Mouse (Mus musculus): ENCODE measurements at regions not wholly inside any gene's neighbourhood (a gene's known extent, or its start where the extent isn't known, plus 50 kb on each side); places are given as distances from the start of the nearest gene placed in this dataset.
A peak's percentile ranks its signal among the peaks of the same experiment; 100 is the strongest.

GRCm38 (mm10) chr12:94060336-94060735, 1631.7 kb upstream of the Flrt2 start:
- Histone ChIP-seq H3ac (ENCODE audit: control insufficient read depth, insufficient read length) (no peak overlapping the region), H3K36me3 (ENCODE audit: control insufficient read depth, insufficient read depth) (no peaks in the 10 kb centered on the region), H3K4me3 (no peak overlapping the region), H3K79me2 (ENCODE audit: control insufficient read depth, insufficient read depth) (no peaks in the 10 kb centered on the region), H3K27me3 (ENCODE audit: control insufficient read depth, insufficient read depth, insufficient read length) (no peaks in the 10 kb centered on the region), H3K4me2 (ENCODE audit: low read depth) (no peak overlapping the region)
- TF ChIP-seq SRF (IDR thresholded peaks at IDR 0.05; ENCODE audit: control insufficient read depth, insufficient read length, low read depth) (no peak), POLR2AphosphoS2 (IDR thresholded peaks at IDR 0.05; ENCODE audit: insufficient read length, low read depth) (no peak), TCF12 (IDR thresholded peaks at IDR 0.05; ENCODE audit: insufficient read depth, poor library complexity, severe bottlenecking) (no peak), POLR2A (IDR thresholded peaks at IDR 0.05; ENCODE audit: insufficient read length, low read depth) (no peak), MYOD1 (IDR thresholded peaks at IDR 0.05; ENCODE audit: control insufficient read depth in 1 of 3, insufficient read length in 2 of 3, low read depth in 2 of 3) (no peak), CEBPB (IDR thresholded peaks at IDR 0.05; ENCODE audit: insufficient read depth, poor library complexity, severe bottlenecking) (no peak), TCF3 (IDR thresholded peaks at IDR 0.05; ENCODE audit: insufficient read length, low read depth) (no peak), USF1 (IDR thresholded peaks at IDR 0.05; ENCODE audit: low read depth) (no peak), REST (IDR thresholded peaks at IDR 0.05; ENCODE audit: insufficient read depth, insufficient read length) (no peak), MAX (IDR thresholded peaks at IDR 0.05; ENCODE audit: low read depth) (no peak), MYOG (IDR thresholded peaks at IDR 0.05; ENCODE audit: control insufficient read depth in 1 of 3, insufficient read depth in 1 of 3, insufficient read length in 2 of 3, low read depth in 2 of 3) (no peak), E2F4 (IDR thresholded peaks at IDR 0.05; ENCODE audit: insufficient read depth) (no peak)

- no peak overlapping the region for H3K4me3 ChIP-seq
These were observed 1625.4 kb upstream of the Flrt2 start for GRCm38 (mm10) chr12:94066444-94067152.

GRCm38 (mm10) chr12:94070940-94071505, 1621.0 kb upstream of the Flrt2 start:
- no peak overlapping the region for H3ac ChIP-seq (ENCODE audit: control insufficient read depth, insufficient read length)
- no peaks in the 10 kb centered on the region for H3K36me3 ChIP-seq (ENCODE audit: control insufficient read depth, insufficient read depth)
- H3K4me3 ChIP-seq: no peak overlapping the region
- no peaks in the 10 kb centered on the region for H3K79me2 ChIP-seq (ENCODE audit: control insufficient read depth, insufficient read depth)
- peak overlapping the region; percentile 49 for H3K4me2 ChIP-seq (ENCODE audit: low read depth)
- no peaks in the 10 kb centered on the region for H3K27me3 ChIP-seq (ENCODE audit: control insufficient read depth, insufficient read depth, insufficient read length)
- TF ChIP-seq POLR2AphosphoS2 (IDR thresholded peaks at IDR 0.05; ENCODE audit: insufficient read length, low read depth) (no peak), MYOG (IDR thresholded peaks at IDR 0.05; ENCODE audit: control insufficient read depth in 1 of 3, insufficient read depth in 1 of 3, insufficient read length in 2 of 3, low read depth in 2 of 3) (peak in 2 of 3 experiments; percentile 18 to 87), TCF3 (IDR thresholded peaks at IDR 0.05; ENCODE audit: insufficient read length, low read depth) (peak; percentile 8), E2F4 (IDR thresholded peaks at IDR 0.05; ENCODE audit: insufficient read depth) (no peak), SRF (IDR thresholded peaks at IDR 0.05; ENCODE audit: control insufficient read depth, insufficient read length, low read depth) (no peak), MYOD1 (IDR thresholded peaks at IDR 0.05; ENCODE audit: control insufficient read depth in 1 of 3, insufficient read length in 2 of 3, low read depth in 2 of 3) (peak; percentile 39 to 72 (median 55)), TCF12 (IDR thresholded peaks at IDR 0.05; ENCODE audit: insufficient read depth, poor library complexity, severe bottlenecking) (peak; percentile 92)

More at GRCm38 (mm10) chr12:94066444-94067152, 1625.4 kb upstream of the Flrt2 start:
- no peaks in the 10 kb centered on the region for H3K36me3 ChIP-seq (ENCODE audit: control insufficient read depth, insufficient read depth)
- H3K79me2 ChIP-seq (ENCODE audit: control insufficient read depth, insufficient read depth): no peaks in the 10 kb centered on the region
- no peaks in the 10 kb centered on the region for H3K27me3 ChIP-seq (ENCODE audit: control insufficient read depth, insufficient read depth, insufficient read length)
- H3K4me2 ChIP-seq (ENCODE audit: low read depth): no peak overlapping the region
- TF ChIP-seq MAX (IDR thresholded peaks at IDR 0.05; ENCODE audit: low read depth) (no peak), TCF3 (IDR thresholded peaks at IDR 0.05; ENCODE audit: insufficient read length, low read depth) (no peak), TCF12 (IDR thresholded peaks at IDR 0.05; ENCODE audit: insufficient read depth, poor library complexity, severe bottlenecking) (no peak), POLR2A (IDR thresholded peaks at IDR 0.05; ENCODE audit: insufficient read length, low read depth) (no peak), POLR2AphosphoS2 (IDR thresholded peaks at IDR 0.05; ENCODE audit: insufficient read length, low read depth) (no peak), MYOD1 (IDR thresholded peaks at IDR 0.05; ENCODE audit: control insufficient read depth in 1 of 3, insufficient read length in 2 of 3, low read depth in 2 of 3) (no peak)
- no peak overlapping the region for H3ac ChIP-seq (ENCODE audit: control insufficient read depth, insufficient read length)

- Histone ChIP-seq H3K36me3 (ENCODE audit: control insufficient read depth, insufficient read depth) (no peaks in the 10 kb centered on the region), H3K4me2 (ENCODE audit: low read depth) (no peak overlapping the region), H3K79me2 (ENCODE audit: control insufficient read depth, insufficient read depth) (no peaks in the 10 kb centered on the region), H3ac (ENCODE audit: control insufficient read depth, insufficient read length) (no peak overlapping the region), H3K27me3 (ENCODE audit: control insufficient read depth, insufficient read depth, insufficient read length) (no peaks in the 10 kb centered on the region), H3K4me3 (no peak overlapping the region)
- TF ChIP-seq POLR2AphosphoS2 (IDR thresholded peaks at IDR 0.05; ENCODE audit: insufficient read length, low read depth): no peak
- no peak for TF ChIP-seq TCF3 (IDR thresholded peaks at IDR 0.05; ENCODE audit: insufficient read length, low read depth)
- no peak for TF ChIP-seq POLR2A (IDR thresholded peaks at IDR 0.05; ENCODE audit: insufficient read length, low read depth)
- no peak for TF ChIP-seq MYOG (IDR thresholded peaks at IDR 0.05; ENCODE audit: control insufficient read depth in 1 of 3, insufficient read depth in 1 of 3, insufficient read length in 2 of 3, low read depth in 2 of 3)
- TF ChIP-seq MAX (IDR thresholded peaks at IDR 0.05; ENCODE audit: low read depth): no peak
- no peak for TF ChIP-seq USF1 (IDR thresholded peaks at IDR 0.05; ENCODE audit: low read depth)
- no peak for TF ChIP-seq TCF12 (IDR thresholded peaks at IDR 0.05; ENCODE audit: insufficient read depth, poor library complexity, severe bottlenecking)
- TF ChIP-seq REST (IDR thresholded peaks at IDR 0.05; ENCODE audit: insufficient read depth, insufficient read length): no peak
- TF ChIP-seq E2F4 (IDR thresholded peaks at IDR 0.05; ENCODE audit: insufficient read depth): no peak
- no peak for TF ChIP-seq CEBPB (IDR thresholded peaks at IDR 0.05; ENCODE audit: insufficient read depth, poor library complexity, severe bottlenecking)
- TF ChIP-seq SRF (IDR thresholded peaks at IDR 0.05; ENCODE audit: control insufficient read depth, insufficient read length, low read depth): no peak
These were observed 1586.4 kb upstream of the Flrt2 start for GRCm38 (mm10) chr12:94105582-94106162.

Data from myocyte (in vitro differentiated cells).